Mouse (Mus musculus): Measurements from ENCODE around the gene Rtn4r.

- no peak for TF ChIP-seq TAL1 (IDR thresholded peaks at IDR 0.05; ENCODE audit: low read length)
- no peak for TF ChIP-seq CTCF (IDR thresholded peaks at IDR 0.05 in 2 of 3, conservative IDR thresholded peaks at IDR 0.05 in 1 of 3; ENCODE audit: control insufficient read depth in 1 of 3, insufficient read depth in 1 of 3, low read depth in 2 of 3, low read length in 3 of 3, poor library complexity in 1 of 3, severe bottlenecking in 1 of 3)
- no peak for TF ChIP-seq ELF1 (IDR thresholded peaks at IDR 0.05; ENCODE audit: low read depth, low read length)
- TF ChIP-seq USF2 (IDR thresholded peaks at IDR 0.05; ENCODE audit: borderline replicate concordance in 1 of 2, insufficient read depth in 1 of 2, low read depth in 1 of 2, low read length in 2 of 2): no peak
- no peak for TF ChIP-seq POLR2A (IDR thresholded peaks at IDR 0.05; ENCODE audit: control insufficient read depth in 1 of 2, insufficient read depth in 1 of 2, low read depth in 1 of 2, low read length in 2 of 2, poor library complexity in 1 of 2)
- no peak for TF ChIP-seq POLR2AphosphoS2 (IDR thresholded peaks at IDR 0.05; ENCODE audit: low read length)
- TF ChIP-seq GATA1 (IDR thresholded peaks at IDR 0.05; ENCODE audit: low read depth, low read length): no peak
- TF ChIP-seq EP300 (IDR thresholded peaks at IDR 0.05; ENCODE audit: low read depth in 1 of 2, low read length in 2 of 2): no peak
- TF ChIP-seq JUND (IDR thresholded peaks at IDR 0.05; ENCODE audit: low read depth, low read length): no peak
- TF ChIP-seq BHLHE40 (IDR thresholded peaks at IDR 0.05; ENCODE audit: borderline replicate concordance, low read depth, low read length): no peak
- no peak for TF ChIP-seq MAFK (IDR thresholded peaks at IDR 0.05; ENCODE audit: borderline replicate concordance, low read depth, low read length)
- TF ChIP-seq TCF12 (IDR thresholded peaks at IDR 0.05; ENCODE audit: low read depth, low read length): no peak
Observed at GRCm38 (mm10) chr16:18122740-18123139, 4.7 kb upstream of the Rtn4r start.
